Mouse (Mus musculus): ENCODE data around the gene Dctd. TPM values are rescaled to one million over a fixed set of nuclear protein-coding genes. Genes with fewer than 3 reads are reported as not detected.

Dctd gene
- polyA plus RNA-seq, 1 experiment from 2014 or later = 41.1 TPM

DNA sequence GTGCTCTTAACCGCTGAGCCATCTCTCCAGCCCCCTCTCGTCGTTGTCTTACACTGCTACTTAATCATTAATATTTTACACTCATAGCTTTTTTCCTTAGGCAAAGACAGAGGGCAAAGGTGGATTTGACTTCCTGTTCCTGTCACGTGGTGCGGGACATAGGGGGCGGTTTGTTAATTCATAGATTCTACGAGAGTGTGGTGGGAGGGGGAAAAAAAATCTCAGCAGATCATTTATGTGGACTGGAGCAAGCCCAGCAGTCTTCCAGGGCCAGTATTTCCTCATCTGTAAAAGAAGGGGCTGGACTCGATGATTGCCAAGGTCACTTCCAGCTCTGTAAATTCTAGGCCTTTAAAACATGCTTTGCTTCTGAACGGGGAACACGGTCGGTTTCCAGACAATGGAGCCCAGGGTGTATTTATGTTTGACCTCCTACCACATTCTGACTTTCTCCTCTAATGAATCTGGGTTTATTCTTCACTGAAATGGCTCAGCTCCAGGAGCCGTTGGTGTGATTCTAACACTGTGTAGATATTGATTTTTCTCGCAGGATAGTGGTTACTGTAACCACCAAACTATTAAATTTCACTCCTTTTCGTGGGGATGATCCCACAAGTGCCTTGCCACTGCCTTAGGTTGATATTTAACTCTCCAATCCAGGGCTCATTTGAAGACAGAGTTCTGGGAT lies 1.4 kb downstream of the Dctd start:
- H3K36me3 ChIP-seq (ENCODE audit: control insufficient read depth, insufficient read depth, low read length) = no peaks in the 10 kb centered on the region
- ATAC-seq (replicated peaks; ENCODE audit: low FRiP score) (no peak), DNase-seq (ENCODE audit: low spot score) (no peak)
- H3K4me3 ChIP-seq (ENCODE audit: low read depth, low read length) = no peak overlapping the region
- 78% methylated on average over 14 of the region's 14 CpGs for WGBS
- H3K9me3 ChIP-seq (ENCODE audit: control insufficient read depth, low read length) = no peaks in the 10 kb centered on the region
- H3K27me3 ChIP-seq (replicated peaks; ENCODE audit: control insufficient read depth, insufficient read depth, low read length) = no peaks in the 10 kb centered on the region
- no peak overlapping the region for H3K27ac ChIP-seq (ENCODE audit: low read depth, low read length)
- no peak overlapping the region for H3K4me2 ChIP-seq
- no peak overlapping the region for H3K9ac ChIP-seq (ENCODE audit: low read depth, low read length)
- no peaks in the 10 kb centered on the region for H3K4me1 ChIP-seq (replicated peaks; ENCODE audit: control insufficient read depth, insufficient read depth, low read length)

GRCm38 (mm10) chr8:48109373-48109855 lies 10.5 kb downstream of the Dctd start:
- peak overlapping the region; percentile 83 for H3K4me2 ChIP-seq
- DNase-seq (ENCODE audit: low spot score) = peak; percentile 58
- no peaks in the 10 kb centered on the region for H3K9me3 ChIP-seq (ENCODE audit: control insufficient read depth, low read length)
- peak overlapping the region; percentile 8 for H3K27ac ChIP-seq (ENCODE audit: low read depth, low read length)
- ATAC-seq (replicated peaks; ENCODE audit: low FRiP score) = peak; percentile 82
- H3K36me3 ChIP-seq (ENCODE audit: control insufficient read depth, insufficient read depth, low read length) = peaks cover 1% of the 10 kb centered on the region; the same call in 1 of the 2 replicates
- 22% methylated on average over 5 of the region's 5 CpGs for WGBS
- H3K4me1 ChIP-seq (replicated peaks; ENCODE audit: control insufficient read depth, insufficient read depth, low read length) = peaks cover 7% of the 10 kb centered on the region
- H3K27me3 ChIP-seq (replicated peaks; ENCODE audit: control insufficient read depth, insufficient read depth, low read length) = no peaks in the 10 kb centered on the region
- peak overlapping the region; percentile 87 for H3K9ac ChIP-seq (ENCODE audit: low read depth, low read length)
- peak overlapping the region; percentile 87 for H3K4me3 ChIP-seq (ENCODE audit: low read depth, low read length)

GRCm38 (mm10) chr8:48109856-48110780 lies 11.2 kb downstream of the Dctd start:
- Histone ChIP-seq H3K4me2 (peak overlapping the region; percentile 83), H3K27ac (ENCODE audit: low read depth, low read length) (peak overlapping the region; percentile 66), H3K9ac (ENCODE audit: low read depth, low read length) (peak overlapping the region; percentile 87), H3K4me1 (replicated peaks; ENCODE audit: control insufficient read depth, insufficient read depth, low read length) (peaks cover 7% of the 10 kb centered on the region), H3K4me3 (ENCODE audit: low read depth, low read length) (peak overlapping the region; percentile 87), H3K36me3 (ENCODE audit: control insufficient read depth, insufficient read depth, low read length) (peaks cover 7% of the 10 kb centered on the region), H3K27me3 (replicated peaks; ENCODE audit: control insufficient read depth, insufficient read depth, low read length) (no peaks in the 10 kb centered on the region), H3K9me3 (ENCODE audit: control insufficient read depth, low read length) (no peaks in the 10 kb centered on the region)
- DNase-seq (ENCODE audit: low spot score) (peak; percentile 77), ATAC-seq (replicated peaks; ENCODE audit: low FRiP score) (peak; percentile 91)
- WGBS = under 1% methylated on average over 58 of the region's 61 CpGs

GRCm38 (mm10) chr8:48114591-48114990 lies 15.7 kb downstream of the Dctd start:
- no peak for DNase-seq (ENCODE audit: low spot score)
- Histone ChIP-seq H3K36me3 (ENCODE audit: control insufficient read depth, insufficient read depth, low read length) (peaks cover 30% of the 10 kb centered on the region), H3K4me2 (no peak overlapping the region), H3K9ac (ENCODE audit: low read depth, low read length) (no peak overlapping the region), H3K4me1 (replicated peaks; ENCODE audit: control insufficient read depth, insufficient read depth, low read length) (no peaks in the 10 kb centered on the region), H3K27me3 (replicated peaks; ENCODE audit: control insufficient read depth, insufficient read depth, low read length) (no peaks in the 10 kb centered on the region), H3K9me3 (ENCODE audit: control insufficient read depth, low read length) (no peaks in the 10 kb centered on the region), H3K27ac (ENCODE audit: low read depth, low read length) (no peak overlapping the region), H3K4me3 (ENCODE audit: low read depth, low read length) (no peak overlapping the region)
- 86% methylated on average over 6 of the region's 6 CpGs for WGBS
- ATAC-seq (replicated peaks; ENCODE audit: low FRiP score) = no peak

- H3K27ac ChIP-seq (ENCODE audit: low read depth, low read length) = no peak overlapping the region
- DNase-seq (ENCODE audit: low spot score) (no peak), ATAC-seq (replicated peaks; ENCODE audit: low FRiP score) (no peak)
- no peak overlapping the region for H3K4me2 ChIP-seq
- no peaks in the 10 kb centered on the region for H3K9me3 ChIP-seq (ENCODE audit: control insufficient read depth, low read length)
- 0 out of 2 replicates have a peak, but pooled peaks cover 3% of the 10 kb centered on the region for H3K4me1 ChIP-seq (replicated peaks; ENCODE audit: control insufficient read depth, insufficient read depth, low read length)
- H3K4me3 ChIP-seq (ENCODE audit: low read depth, low read length) = no peak overlapping the region
- peaks cover 25% of the 10 kb centered on the region for H3K36me3 ChIP-seq (ENCODE audit: control insufficient read depth, insufficient read depth, low read length)
- whole genome bisulfite sequencing = 87% methylated on average over 1 of the region's 1 CpGs
- H3K9ac ChIP-seq (ENCODE audit: low read depth, low read length) = no peak overlapping the region
- H3K27me3 ChIP-seq (replicated peaks; ENCODE audit: control insufficient read depth, insufficient read depth, low read length) = no peaks in the 10 kb centered on the region
Observed at GRCm38 (mm10) chr8:48122991-48123390, 24.1 kb downstream of the Dctd start.

- Histone ChIP-seq H3K4me2 (no peak overlapping the region), H3K4me3 (ENCODE audit: low read depth, low read length) (no peak overlapping the region), H3K9ac (ENCODE audit: low read depth, low read length) (no peak overlapping the region), H3K27me3 (replicated peaks; ENCODE audit: control insufficient read depth, insufficient read depth, low read length) (no peaks in the 10 kb centered on the region), H3K9me3 (ENCODE audit: control insufficient read depth, low read length) (no peaks in the 10 kb centered on the region), H3K36me3 (ENCODE audit: control insufficient read depth, insufficient read depth, low read length) (peaks cover 16% of the 10 kb centered on the region), H3K4me1 (replicated peaks; ENCODE audit: control insufficient read depth, insufficient read depth, low read length) (0 out of 2 replicates have a peak, but pooled peaks cover 3% of the 10 kb centered on the region), H3K27ac (ENCODE audit: low read depth, low read length) (no peak overlapping the region)
- DNase-seq (ENCODE audit: low spot score) = no peak
- no peak for ATAC-seq (replicated peaks; ENCODE audit: low FRiP score)
- 95% methylated on average over 8 of the region's 8 CpGs for WGBS
Observed at GRCm38 (mm10) chr8:48124857-48125256, 26.0 kb downstream of the Dctd start.

GRCm38 (mm10) chr8:48126954-48127353 lies 28.1 kb downstream of the Dctd start:
- no peak overlapping the region for H3K27ac ChIP-seq (ENCODE audit: low read depth, low read length)
- no peak overlapping the region for H3K9ac ChIP-seq (ENCODE audit: low read depth, low read length)
- no peak for DNase-seq (ENCODE audit: low spot score)
- H3K9me3 ChIP-seq (ENCODE audit: control insufficient read depth, low read length) = no peaks in the 10 kb centered on the region
- 88% methylated on average over 13 of the region's 13 CpGs for WGBS
- H3K27me3 ChIP-seq (replicated peaks; ENCODE audit: control insufficient read depth, insufficient read depth, low read length) = no peaks in the 10 kb centered on the region
- no peak overlapping the region for H3K4me3 ChIP-seq (ENCODE audit: low read depth, low read length)
- 0 out of 2 replicates have a peak, but pooled peaks cover 3% of the 10 kb centered on the region for H3K4me1 ChIP-seq (replicated peaks; ENCODE audit: control insufficient read depth, insufficient read depth, low read length)
- ATAC-seq (replicated peaks; ENCODE audit: low FRiP score) = no peak
- peaks cover 16% of the 10 kb centered on the region for H3K36me3 ChIP-seq (ENCODE audit: control insufficient read depth, insufficient read depth, low read length)
- H3K4me2 ChIP-seq = no peak overlapping the region

DNA sequence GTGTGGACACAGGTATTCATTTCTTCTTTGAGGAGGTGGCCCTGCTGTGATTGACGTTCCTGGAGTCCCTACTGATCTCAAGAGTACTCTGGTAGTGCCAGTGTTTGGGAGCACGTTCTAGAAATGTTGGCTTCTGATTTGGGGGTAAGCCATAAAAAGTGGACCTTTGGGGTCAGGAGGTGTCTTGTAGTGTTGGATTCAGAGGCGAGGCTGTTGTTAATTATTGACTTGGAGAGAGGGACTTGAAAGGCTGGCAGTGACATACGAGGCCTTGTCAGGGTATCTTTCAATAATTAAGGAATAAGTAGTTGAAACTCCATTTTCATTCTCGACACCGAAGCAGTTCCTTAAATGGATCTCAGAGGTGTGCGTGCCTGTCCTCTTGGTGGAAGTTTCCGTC lies 31.4 kb downstream of the Dctd start:
- H3K4me1 ChIP-seq (replicated peaks; ENCODE audit: control insufficient read depth, insufficient read depth, low read length) = 0 out of 2 replicates have a peak, but pooled peaks cover 3% of the 10 kb centered on the region
- WGBS = 79% methylated on average over 8 of the region's 8 CpGs
- DNase-seq (ENCODE audit: low spot score) (no peak), ATAC-seq (replicated peaks; ENCODE audit: low FRiP score) (no peak)
- no peak overlapping the region for H3K9ac ChIP-seq (ENCODE audit: low read depth, low read length)
- H3K4me2 ChIP-seq = no peak overlapping the region
- H3K27me3 ChIP-seq (replicated peaks; ENCODE audit: control insufficient read depth, insufficient read depth, low read length) = no peaks in the 10 kb centered on the region
- peaks cover 22% of the 10 kb centered on the region; the same call in 1 of the 2 replicates for H3K36me3 ChIP-seq (ENCODE audit: control insufficient read depth, insufficient read depth, low read length)
- H3K27ac ChIP-seq (ENCODE audit: low read depth, low read length) = no peak overlapping the region
- no peak overlapping the region for H3K4me3 ChIP-seq (ENCODE audit: low read depth, low read length)
- no peaks in the 10 kb centered on the region for H3K9me3 ChIP-seq (ENCODE audit: control insufficient read depth, low read length)
